In genomic region chr2:155382791-155383438, GRCm38 (mm10) we compare ENCODE assay signal across 7 mouse cellular contexts. TPM values are rescaled to one million over a fixed set of nuclear protein-coding genes. Genes with fewer than 3 reads are reported as not detected.
DNase-seq lines count a peak whose midpoint lies in the region; ATAC-seq and TF ChIP-seq lines count a peak whose summit lies in the region.

No protein-coding gene starts in this region.

- H3K4me1 ChIP-seq in CH12.LX (ENCODE audit: control insufficient read depth in 1 of 2, insufficient read depth in 2 of 2), result peaks cover 0 to 23% of the 10 kb centered on the region in 2 experiments; a peak in 3 of 4 replicates
- H3K4me1 ChIP-seq in forebrain, embryonic 13.5 days, result peaks cover 57% of the 10 kb centered on the region
- peaks cover 32% of the 10 kb centered on the region for H3K4me1 ChIP-seq in limb, embryonic 10.5 days
- H3K4me1 ChIP-seq in midbrain, postnatal 0 days (ENCODE audit: insufficient read depth, low read length), result peaks cover 15% of the 10 kb centered on the region

- no peak overlapping the region for H3K9ac ChIP-seq in CH12.LX (ENCODE audit: insufficient read depth, low read depth)
- peak overlapping the region; percentile 95; the same call in 1 of the 2 replicates for H3K9ac ChIP-seq in forebrain, embryonic 13.5 days
- H3K9ac ChIP-seq in midbrain, postnatal 0 days (replicated peaks; ENCODE audit: low read length, poor library complexity, severe bottlenecking), result no peak overlapping the region; the same call in 1 of the 2 replicates

- H3K27ac ChIP-seq in CH12.LX (ENCODE audit: insufficient read depth, low read depth), result no peak overlapping the region
- 0 out of 2 replicates have a peak overlapping the region, but pooled peaks have one; percentile 98 for H3K27ac ChIP-seq in forebrain, embryonic 13.5 days
- no peak overlapping the region for H3K27ac ChIP-seq in limb, embryonic 10.5 days
- peak overlapping the region; percentile 100 for H3K27ac ChIP-seq in midbrain, postnatal 0 days (ENCODE audit: low read depth, low read length)

- TF ChIP-seq RAD21 in CH12.LX (IDR thresholded peaks at IDR 0.05; ENCODE audit: low read depth, low read length), result no peak

- ATAC-seq in forebrain, embryonic 13.5 days, result no peak
- ATAC-seq in midbrain, postnatal 0 days (ENCODE audit: low FRiP score), result no peak

- peaks cover 23% of the 10 kb centered on the region for H3K27me3 ChIP-seq in CH12.LX (replicated peaks)
- peaks cover 20% of the 10 kb centered on the region for H3K27me3 ChIP-seq in forebrain, embryonic 13.5 days
- H3K27me3 ChIP-seq in limb, embryonic 10.5 days (ENCODE audit: low read depth, poor library complexity, severe bottlenecking), result peaks cover 49% of the 10 kb centered on the region
- no peaks in the 10 kb centered on the region for H3K27me3 ChIP-seq in midbrain, postnatal 0 days (ENCODE audit: insufficient read depth, low read length)

- DNase-seq in CH12.LX (ENCODE audit: extremely low read depth), result peak; percentile 28
- DNase-seq in adipocyte (ENCODE audit: low spot score), result peak; percentile 81
- peak; percentile 59 to 68 for DNase-seq in heart, postnatal 36 days
- no peak for DNase-seq in limb, embryonic 10.5 days (ENCODE audit: low spot score)
- peak; percentile 21 for DNase-seq in midbrain, postnatal 0 days (ENCODE audit: low spot score)
- no peak for DNase-seq in thymus, postnatal 4 days

- intact Hi-C loops in heart, postnatal 36 days (cut with DNase I), result loop anchor here (1.0 to 2.0 kb wide), 2 partner anchors 28 to 146 kb away; partner anchors contain the start of gene Dynlrb1

- no peak for TF ChIP-seq CTCF in CH12.LX (conservative IDR thresholded peaks at IDR 0.05 in 1 of 2, IDR thresholded peaks at IDR 0.05 in 1 of 2; ENCODE audit: low read depth in 2 of 2, low read length in 2 of 2)
- no peak for TF ChIP-seq CTCF in midbrain, postnatal 0 days (IDR thresholded peaks at IDR 0.05)

- TF ChIP-seq POLR2A in CH12.LX (IDR thresholded peaks at IDR 0.05; ENCODE audit: low read depth, low read length), result no peak

- H3K9me3 ChIP-seq in CH12.LX (replicated peaks; ENCODE audit: low read length), result no peaks in the 10 kb centered on the region
- no peaks in the 10 kb centered on the region for H3K9me3 ChIP-seq in forebrain, embryonic 13.5 days (replicated peaks)
- H3K9me3 ChIP-seq in limb, embryonic 10.5 days (replicated peaks), result no peaks in the 10 kb centered on the region
- H3K9me3 ChIP-seq in midbrain, postnatal 0 days (ENCODE audit: low read length), result no peaks in the 10 kb centered on the region

- WGBS in forebrain, embryonic 13.5 days, result 82% methylated on average over 2 of the region's 2 CpGs
- WGBS in limb, embryonic 10.5 days, result 83% methylated on average over 2 of the region's 2 CpGs
- WGBS in midbrain, postnatal 0 days, result 66% methylated on average over 2 of the region's 2 CpGs

- H3K4me2 ChIP-seq in CH12.LX (ENCODE audit: insufficient read depth, low read depth, poor library complexity, severe bottlenecking), result peak overlapping the region; percentile 74; the same call in 1 of the 2 replicates
- peak overlapping the region; percentile 73 for H3K4me2 ChIP-seq in forebrain, embryonic 13.5 days
- H3K4me2 ChIP-seq in midbrain, postnatal 0 days (ENCODE audit: low read depth, low read length, poor library complexity, severe bottlenecking), result peak overlapping the region; percentile 63

- H3K36me3 ChIP-seq in CH12.LX (replicated peaks in 1 of 2; ENCODE audit: control insufficient read depth in 1 of 2, insufficient read depth in 1 of 2, low read length in 1 of 2), result peaks cover 0 to 21% of the 10 kb centered on the region in 2 experiments
- peaks cover 27% of the 10 kb centered on the region for H3K36me3 ChIP-seq in forebrain, embryonic 13.5 days (ENCODE audit: poor library complexity, severe bottlenecking)
- peaks cover 25% of the 10 kb centered on the region for H3K36me3 ChIP-seq in limb, embryonic 10.5 days
- 0 out of 2 replicates have a peak, but pooled peaks cover 27% of the 10 kb centered on the region for H3K36me3 ChIP-seq in midbrain, postnatal 0 days (ENCODE audit: insufficient read depth, low read length)

- H3K79me2 ChIP-seq in CH12.LX (replicated peaks; ENCODE audit: control insufficient read depth, extremely low read depth, insufficient read depth, poor library complexity, severe bottlenecking), result no peaks in the 10 kb centered on the region

- H3K4me3 ChIP-seq in CH12.LX (replicated peaks in 1 of 3; ENCODE audit: low read depth in 2 of 3, low read length in 2 of 3, poor library complexity in 1 of 3), result peak overlapping the region in 2 of 3 experiments; percentile 71 to 75
- H3K4me3 ChIP-seq in forebrain, embryonic 13.5 days, result peak overlapping the region; percentile 76
- H3K4me3 ChIP-seq in limb, embryonic 10.5 days, result peak overlapping the region; percentile 93
- peak overlapping the region; percentile 77 for H3K4me3 ChIP-seq in midbrain, postnatal 0 days (ENCODE audit: low read depth, low read length)

- no peak for TF ChIP-seq EP300 in CH12.LX (IDR thresholded peaks at IDR 0.05; ENCODE audit: low read length)

- in situ Hi-C loops in CH12.LX (cut with MboI; ENCODE audit: low pct_ligation_motif_present, low pct_unique_long_range_greater_than_20kb, low sequenced_read_pairs), result loop anchor here (25.0 kb wide), 1 partner anchor 296 kb away; no protein-coding TSS in a partner anchor

- dilution Hi-C loops in CH12.LX (cut with MboI; ENCODE audit: extremely low pct_ligation_motif_present, extremely low pct_unique_long_range_greater_than_20kb, low sequenced_read_pairs), result no loop called here

TF ChIP-seq in CH12.LX, 34 proteins besides CTCF, POLR2A, EP300 and RAD21:
- TF ChIP-seq IRF4 (IDR thresholded peaks at IDR 0.05; ENCODE audit: low read depth, low read length) (no peak), ETS1 (conservative IDR thresholded peaks at IDR 0.05; ENCODE audit: low read depth, low read length) (peak; percentile 71)

RNA-seq across cellular contexts. Expression of gene Trp53inp2, which starts 2.1 kb away (rescaled TPM):
- total RNA-seq in CH12.LX (2012; rRNA removed) (2.9 and 3.9 TPM in 2 replicates), CH12.LX (2014; rRNA removed) (1.9 and 2.4 TPM in 2 replicates)
- polyA plus RNA-seq in CH12.LX (2012; ENCODE audit: insufficient read length, low read depth), result 6.4 and 6.9 TPM in 2 replicates
- 72.3 and 72.8 TPM in 2 replicates for polyA plus RNA-seq in forebrain, embryonic 13.5 days (2015; fragmentation: Nextera tagmentation; extraction: Ambion mirVana)
- total RNA-seq in heart, postnatal 36 days (2021), result 100 to 1,000 TPM; 468 to 507 TPM
- polyA plus RNA-seq in limb, embryonic 10.5 days (2016; fragmentation: Nextera tagmentation; extraction: Ambion mirVana), result 15.2 and 23.5 TPM in 2 replicates
- 116 and 121 TPM in 2 replicates for total RNA-seq in midbrain, postnatal 0 days (2014; rRNA removed)
- 58.4 and 58.6 TPM in 2 replicates for polyA plus RNA-seq in midbrain, postnatal 0 days (2015; fragmentation: Nextera tagmentation; extraction: Ambion mirVana)

RNA-seq across cellular contexts. Expression of gene Pigu, which starts 25.7 kb away (rescaled TPM):
- total RNA-seq in CH12.LX (2012; rRNA removed) (26.5 and 29.0 TPM in 2 replicates), CH12.LX (2014; rRNA removed) (32.1 and 39.1 TPM in 2 replicates)
- 52.6 and 57.3 TPM in 2 replicates for polyA plus RNA-seq in CH12.LX (2012; ENCODE audit: insufficient read length, low read depth)
- polyA plus RNA-seq in forebrain, embryonic 13.5 days (2015; fragmentation: Nextera tagmentation; extraction: Ambion mirVana), result 44.6 and 49.1 TPM in 2 replicates
- total RNA-seq in heart, postnatal 36 days (2021), result 10 to 100 TPM; 26.8 to 28.7 TPM
- 51.7 and 53.9 TPM in 2 replicates for polyA plus RNA-seq in limb, embryonic 10.5 days (2016; fragmentation: Nextera tagmentation; extraction: Ambion mirVana)
- 40.4 and 44.2 TPM in 2 replicates for total RNA-seq in midbrain, postnatal 0 days (2014; rRNA removed)
- 54.7 and 59.6 TPM in 2 replicates for polyA plus RNA-seq in midbrain, postnatal 0 days (2015; fragmentation: Nextera tagmentation; extraction: Ambion mirVana)

Comparison
In these comparisons a context has a peak if more than half of its experiments do, and no peak if none do; other contexts are left out.
1. DNase-seq: peak in CH12.LX (single experiment), adipocyte (single experiment), heart, postnatal 36 days (2 of 2) and midbrain, postnatal 0 days (single experiment); none in limb, embryonic 10.5 days (single experiment) and thymus, postnatal 4 days (single experiment).
2. H3K27ac ChIP-seq: peak in forebrain, embryonic 13.5 days (single experiment) and midbrain, postnatal 0 days (single experiment); none in CH12.LX (single experiment) and limb, embryonic 10.5 days (single experiment).
3. Peak in every context shown above with its lines, with median percentiles within 50 percentile points of each other: H3K4me2 ChIP-seq and H3K4me3 ChIP-seq.